Mouse (Mus musculus): ENCODE data around the gene Homer2. TPM values are rescaled to one million over a fixed set of nuclear protein-coding genes. Genes with fewer than 3 reads are reported as not detected.

Gene Homer2
- total RNA-seq, 1 experiment from 2014 or later, result not detected

- ATAC-seq (replicated peaks; ENCODE audit: insufficient number of reproducible peaks, low FRiP score, low TSS enrichment, poor library complexity, severe bottlenecking), result peak; percentile 98
Measured at GRCm38 (mm10) chr7:81571108-81571940, 136.0 kb downstream of the Homer2 start, which contains the start of gene Whamm. Whamm (plus strand) TSS chr7:81571266.

- no peak for ATAC-seq (replicated peaks; ENCODE audit: insufficient number of reproducible peaks, low FRiP score, low TSS enrichment, poor library complexity, severe bottlenecking)
Measured at GRCm38 (mm10) chr7:81570752-81571107, 136.6 kb downstream of the Homer2 start.

DNA sequence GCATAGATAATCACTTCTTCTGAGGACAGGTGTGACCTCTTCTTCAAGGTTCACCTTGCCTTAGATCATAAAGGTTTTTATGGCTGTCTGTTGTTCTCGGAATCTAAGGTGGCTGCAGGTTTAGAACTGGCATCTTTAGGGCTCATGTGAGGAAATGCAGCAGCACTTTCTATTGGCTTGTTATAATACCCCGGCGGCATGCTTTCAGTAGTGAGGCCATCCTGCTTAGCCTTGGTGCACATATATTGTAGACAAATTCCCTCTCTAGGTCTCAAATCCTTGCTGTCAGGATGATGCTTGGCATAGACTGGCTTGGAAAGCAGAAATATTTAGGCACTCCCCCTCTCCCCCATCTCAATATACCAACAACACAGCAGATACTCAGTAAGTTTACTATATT, 137.1 kb downstream of the Homer2 start:
- ATAC-seq (replicated peaks; ENCODE audit: insufficient number of reproducible peaks, low FRiP score, low TSS enrichment, poor library complexity, severe bottlenecking), result no peak

- ATAC-seq (replicated peaks; ENCODE audit: insufficient number of reproducible peaks, low FRiP score, low TSS enrichment, poor library complexity, severe bottlenecking), result no peak
Measured at GRCm38 (mm10) chr7:81569851-81570250, 137.5 kb downstream of the Homer2 start.

GRCm38 (mm10) chr7:81567396-81567795, 139.9 kb downstream of the Homer2 start:
- ATAC-seq (replicated peaks; ENCODE audit: insufficient number of reproducible peaks, low FRiP score, low TSS enrichment, poor library complexity, severe bottlenecking), result no peak

DNA sequence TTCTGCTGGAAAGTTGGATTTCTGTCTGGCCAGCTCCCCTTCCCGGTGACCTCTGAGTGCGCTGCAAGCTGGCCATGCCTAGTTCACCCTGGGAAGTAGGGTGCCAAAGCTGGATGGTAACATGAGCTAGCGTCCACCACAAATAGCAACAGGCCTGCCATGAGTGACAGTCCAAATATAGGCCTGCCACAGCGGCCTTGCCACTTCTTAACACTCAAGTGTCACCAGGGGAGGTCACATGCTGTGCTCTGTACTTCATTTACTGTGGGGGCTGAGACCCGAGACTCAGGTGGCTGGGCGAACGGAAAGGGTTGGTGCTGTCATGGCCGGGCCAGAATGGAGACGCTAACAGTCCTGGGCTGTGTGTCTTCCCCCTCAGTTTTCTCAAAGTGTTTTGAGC, 140.4 kb downstream of the Homer2 start, which contains the start of gene Fsd2:
Fsd2 (minus strand) TSS at position 53 of the 400 bp plus-strand sequence.
- no peak for ATAC-seq (replicated peaks; ENCODE audit: insufficient number of reproducible peaks, low FRiP score, low TSS enrichment, poor library complexity, severe bottlenecking)

- no peak for ATAC-seq (replicated peaks; ENCODE audit: insufficient number of reproducible peaks, low FRiP score, low TSS enrichment, poor library complexity, severe bottlenecking)
Measured at GRCm38 (mm10) chr7:81566332-81566731, 141.0 kb downstream of the Homer2 start.

GRCm38 (mm10) chr7:81565381-81566055, 141.8 kb downstream of the Homer2 start:
- no peak for ATAC-seq (replicated peaks; ENCODE audit: insufficient number of reproducible peaks, low FRiP score, low TSS enrichment, poor library complexity, severe bottlenecking)

GRCm38 (mm10) chr7:81564766-81565165, 142.6 kb downstream of the Homer2 start:
- ATAC-seq (replicated peaks; ENCODE audit: insufficient number of reproducible peaks, low FRiP score, low TSS enrichment, poor library complexity, severe bottlenecking), result no peak

- ATAC-seq (replicated peaks; ENCODE audit: insufficient number of reproducible peaks, low FRiP score, low TSS enrichment, poor library complexity, severe bottlenecking), result no peak
Measured at GRCm38 (mm10) chr7:81563506-81564015, 143.8 kb downstream of the Homer2 start.

DNA sequence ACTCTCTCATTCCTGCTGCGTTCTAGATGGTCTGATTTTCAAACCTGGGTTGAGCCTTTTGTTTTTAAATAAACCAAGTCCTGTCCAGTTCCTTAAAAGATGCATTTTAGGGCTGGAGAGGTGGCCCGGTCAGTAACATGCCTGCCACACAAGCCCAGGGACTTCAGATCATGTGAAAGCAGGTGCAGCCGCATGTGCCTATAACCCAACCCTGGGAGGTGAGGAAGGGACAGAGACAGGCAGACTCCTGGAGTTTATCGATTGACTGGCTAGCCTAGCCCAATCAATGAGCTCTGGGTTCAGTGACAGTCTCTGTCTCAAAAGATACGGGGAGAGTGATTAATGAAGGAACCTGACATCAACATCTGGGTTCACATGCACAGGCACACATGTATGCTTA, 146.1 kb downstream of the Homer2 start:
- ATAC-seq (replicated peaks; ENCODE audit: insufficient number of reproducible peaks, low FRiP score, low TSS enrichment, poor library complexity, severe bottlenecking), result no peak

- no peak for ATAC-seq (replicated peaks; ENCODE audit: insufficient number of reproducible peaks, low FRiP score, low TSS enrichment, poor library complexity, severe bottlenecking)
Measured at GRCm38 (mm10) chr7:81560101-81561049, 147.0 kb downstream of the Homer2 start.

GRCm38 (mm10) chr7:81559231-81559980, 147.9 kb downstream of the Homer2 start:
- ATAC-seq (replicated peaks; ENCODE audit: insufficient number of reproducible peaks, low FRiP score, low TSS enrichment, poor library complexity, severe bottlenecking), result no peak

DNA sequence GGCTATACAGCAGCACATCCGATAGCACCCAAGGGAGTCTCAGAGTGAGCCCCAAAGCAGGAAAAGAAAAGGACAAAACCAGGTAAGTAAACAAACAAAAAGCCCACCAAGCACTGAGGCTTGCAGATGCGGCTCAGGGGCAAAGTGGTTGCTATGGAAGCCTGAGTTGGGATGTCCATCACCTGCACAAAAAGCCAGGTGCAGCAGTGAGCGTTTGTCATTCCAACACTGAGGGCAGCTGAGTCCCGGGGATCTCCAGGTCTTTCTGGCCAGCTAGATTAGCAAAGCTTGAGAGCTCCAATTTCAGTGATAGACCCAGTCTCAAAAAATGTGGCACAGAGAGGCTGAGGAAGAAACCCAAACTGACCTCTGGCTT, 149.4 kb downstream of the Homer2 start:
- no peak for ATAC-seq (replicated peaks; ENCODE audit: insufficient number of reproducible peaks, low FRiP score, low TSS enrichment, poor library complexity, severe bottlenecking)

DNA sequence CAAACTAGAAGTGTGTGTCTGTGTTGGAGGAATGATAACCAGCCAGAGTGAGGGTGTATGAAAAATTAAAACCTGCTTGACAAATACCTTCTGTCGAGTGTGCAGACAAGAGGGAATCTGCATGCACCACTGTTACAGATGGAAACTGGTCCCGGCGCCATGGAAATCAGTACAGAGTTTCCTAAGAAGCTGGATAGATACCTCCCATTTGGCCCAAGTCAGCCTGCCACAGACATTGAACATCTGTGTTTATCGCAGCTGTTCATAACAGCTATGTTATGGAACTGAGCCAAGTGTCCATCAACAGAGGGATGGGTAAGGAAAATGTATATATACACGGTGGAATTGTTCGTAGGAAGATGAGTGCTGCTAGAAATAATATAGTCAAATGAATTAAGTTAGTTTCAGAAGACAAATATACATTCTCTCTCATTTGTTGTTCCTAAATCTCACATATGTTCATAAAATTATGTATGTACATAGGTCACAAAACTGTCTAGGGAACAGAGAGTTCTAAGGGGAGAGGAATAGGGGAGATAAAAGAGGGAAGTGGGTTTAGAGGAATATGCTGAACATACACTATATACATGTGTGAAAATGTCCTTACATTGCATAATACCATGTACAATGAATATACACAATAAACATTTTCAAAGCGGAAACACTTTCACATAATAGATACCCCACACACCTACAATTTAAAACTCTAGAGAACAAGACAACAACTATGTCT, 149.9 kb downstream of the Homer2 start:
- no peak for ATAC-seq (replicated peaks; ENCODE audit: insufficient number of reproducible peaks, low FRiP score, low TSS enrichment, poor library complexity, severe bottlenecking)

GRCm38 (mm10) chr7:81556839-81557238, 150.5 kb downstream of the Homer2 start:
- ATAC-seq (replicated peaks; ENCODE audit: insufficient number of reproducible peaks, low FRiP score, low TSS enrichment, poor library complexity, severe bottlenecking), result no peak

DNA sequence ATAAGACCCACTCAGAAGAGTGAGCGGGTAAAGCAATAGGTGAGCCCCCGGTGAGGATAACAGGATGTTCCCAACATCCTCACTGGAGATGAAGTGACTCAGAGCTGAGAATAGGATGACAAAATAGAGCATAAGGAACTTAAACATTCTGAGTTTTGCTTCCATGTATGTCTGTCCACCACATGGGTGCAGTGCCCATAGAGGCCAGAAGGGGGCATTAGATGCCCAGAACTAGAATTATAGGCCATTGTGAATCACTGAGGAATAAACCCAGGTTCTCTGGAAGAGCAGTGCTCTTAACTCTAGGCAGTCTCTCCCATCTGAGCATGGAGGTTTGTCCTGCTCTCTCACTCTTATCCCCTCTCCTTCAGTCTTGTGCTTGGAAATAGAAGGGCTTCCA, 153.0 kb downstream of the Homer2 start:
- no peak for ATAC-seq (replicated peaks; ENCODE audit: insufficient number of reproducible peaks, low FRiP score, low TSS enrichment, poor library complexity, severe bottlenecking)

DNA sequence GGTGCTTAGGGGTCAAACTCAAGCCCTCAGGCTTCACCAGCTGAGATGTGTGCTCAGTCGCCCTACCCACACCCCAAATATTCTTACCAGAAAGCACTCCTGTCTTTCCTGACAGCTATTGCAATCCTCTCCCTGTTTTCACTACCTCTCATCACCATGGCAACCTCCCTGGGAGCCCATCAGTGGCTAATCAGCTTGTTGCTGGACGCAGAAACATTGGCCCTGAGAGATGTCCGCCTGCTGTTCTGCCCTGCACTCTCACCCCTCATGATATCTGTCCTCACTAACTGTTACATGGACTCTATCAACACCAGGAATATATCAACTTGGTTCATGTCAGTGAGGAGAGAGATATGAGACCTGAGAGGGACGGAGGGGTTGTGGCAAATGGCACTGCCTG, 153.7 kb downstream of the Homer2 start:
- ATAC-seq (replicated peaks; ENCODE audit: insufficient number of reproducible peaks, low FRiP score, low TSS enrichment, poor library complexity, severe bottlenecking), result no peak
